Mouse (Mus musculus): ENCODE measurements around the gene Dab1.

Dab1 gene

GRCm38 (mm10) chr4:103702137-103702536 lies 83.0 kb downstream of the Dab1 start:
- DNase-seq: no peak

- DNase-seq: no peak
These were observed 85.3 kb downstream of the Dab1 start for GRCm38 (mm10) chr4:103704477-103704876.

GRCm38 (mm10) chr4:103706501-103706900 lies 87.3 kb downstream of the Dab1 start:
- DNase-seq: no peak

- DNase-seq: no peak
These were observed 88.0 kb downstream of the Dab1 start for GRCm38 (mm10) chr4:103707140-103707539.

GRCm38 (mm10) chr4:103711353-103711752 lies 92.2 kb downstream of the Dab1 start:
- DNase-seq: no peak

- no peak for DNase-seq
These were observed 94.8 kb downstream of the Dab1 start for GRCm38 (mm10) chr4:103713921-103714320.

- no peak for DNase-seq
These were observed 95.8 kb downstream of the Dab1 start for GRCm38 (mm10) chr4:103714991-103715390.

- no peak for DNase-seq
These were observed 96.4 kb downstream of the Dab1 start for GRCm38 (mm10) chr4:103715568-103715967.

GRCm38 (mm10) chr4:103722738-103723137 lies 103.6 kb downstream of the Dab1 start:
- DNase-seq: no peak

GRCm38 (mm10) chr4:103726486-103726885 lies 107.3 kb downstream of the Dab1 start:
- DNase-seq: no peak

- no peak for DNase-seq
These were observed 118.0 kb downstream of the Dab1 start for GRCm38 (mm10) chr4:103737185-103737584.

- DNase-seq: no peak
These were observed 132.2 kb downstream of the Dab1 start for GRCm38 (mm10) chr4:103751249-103751855.

GRCm38 (mm10) chr4:103754561-103754960 lies 135.4 kb downstream of the Dab1 start:
- no peak for DNase-seq

GRCm38 (mm10) chr4:103757241-103757640 lies 138.1 kb downstream of the Dab1 start:
- DNase-seq: no peak

GRCm38 (mm10) chr4:103762416-103762815 lies 143.3 kb downstream of the Dab1 start:
- no peak for DNase-seq

- no peak for DNase-seq
These were observed 156.6 kb downstream of the Dab1 start for GRCm38 (mm10) chr4:103775712-103776111.

- no peak for DNase-seq
These were observed 162.2 kb downstream of the Dab1 start for GRCm38 (mm10) chr4:103781398-103781797.

GRCm38 (mm10) chr4:103783561-103784247 lies 164.5 kb downstream of the Dab1 start:
- DNase-seq: no peak

- no peak for DNase-seq
These were observed 174.6 kb downstream of the Dab1 start for GRCm38 (mm10) chr4:103793589-103794312.

GRCm38 (mm10) chr4:103796416-103796815 lies 177.3 kb downstream of the Dab1 start:
- DNase-seq: no peak

GRCm38 (mm10) chr4:103802439-103802838 lies 183.3 kb downstream of the Dab1 start:
- DNase-seq: no peak

- no peak for DNase-seq
These were observed 185.3 kb downstream of the Dab1 start for GRCm38 (mm10) chr4:103804461-103804860.

GRCm38 (mm10) chr4:103822669-103823068 lies 203.5 kb downstream of the Dab1 start:
- DNase-seq: no peak

GRCm38 (mm10) chr4:103838377-103838776 lies 219.2 kb downstream of the Dab1 start:
- no peak for DNase-seq
